Mouse (Mus musculus) small intestine, adult 2 months (tissue): ENCODE results near the gene Fam192a.

Source experiments
- CTCF ChIP-seq: fragments of 200-500 bp; IDR thresholded peaks from 2 replicates; pipeline ENCODE4 v1.5.1; 2012; ENCODE audit warnings: low read depth, mild to moderate bottlenecking, control low read depth, inconsistent platforms, low read length, moderate library complexity, mixed read lengths; ENCODE audit not compliant: insufficient replicate concordance, insufficient read length; ENCODE audit errors: extremely low read depth
- POLR2A ChIP-seq: fragments of 200-500 bp; IDR thresholded peaks from 2 replicates; pipeline ENCODE4 v1.6.1; 2012; ENCODE audit warnings: low read depth, mild to moderate bottlenecking, control low read depth, inconsistent platforms, low read length, moderate library complexity

GRCm38 (mm10) chr8:94543981-94544380, 57.8 kb downstream of the Fam192a start:
- no peak for TF ChIP-seq POLR2A
- no peak for TF ChIP-seq CTCF
